Mouse (Mus musculus) limb, embryonic 14.5 days (tissue): ENCODE results near the gene Ccdc171. TPM values are rescaled to one million over a fixed set of nuclear protein-coding genes. Genes with fewer than 3 reads are reported as not detected.

Experiments used
- ATAC-seq: fragments of 200-750 bp; cut with Nextera tagmentation; 2 replicates; pipeline ENCODE4 v1.8.0; 2017; ENCODE audit warnings: low read depth, moderate number of reproducible peaks, moderate TSS enrichment; ENCODE audit not compliant: low FRiP score
- DNase-seq: peaks from one replicate; pipeline ENCODE4 v3.0.0-alpha.2; 2015; ENCODE audit warnings: low spot score
- H3K27ac ChIP-seq: fragments of 300-500 bp; sonication (generic); replicated peaks from 2 replicates; pipeline ENCODE4 v1.5.1; 2014; ENCODE audit warnings: low read depth, mild to moderate bottlenecking, low read length, moderate library complexity, mixed read lengths
- H3K27me3 ChIP-seq: fragments of 300-500 bp; sonication (generic); 2 replicates; pipeline ENCODE4 v1.6.1; 2014; ENCODE audit warnings: low read length, mixed read lengths; ENCODE audit not compliant: control insufficient read depth, insufficient read depth
- H3K36me3 ChIP-seq: fragments of 300-500 bp; sonication (generic); 2 replicates; pipeline ENCODE4 v1.6.1; 2014; ENCODE audit warnings: mild to moderate bottlenecking, low read length, moderate library complexity, mixed read lengths; ENCODE audit not compliant: control insufficient read depth, insufficient read depth
- H3K4me1 ChIP-seq: fragments of 300-500 bp; sonication (generic); 2 replicates; pipeline ENCODE4 v1.6.1; 2014; ENCODE audit warnings: antibody characterized with exemption, low read length, mixed read lengths; ENCODE audit not compliant: control insufficient read depth, insufficient read depth
- H3K4me2 ChIP-seq: fragments of 300-500 bp; sonication (generic); replicated peaks from 2 replicates; pipeline ENCODE4 v1.6.1; 2014; ENCODE audit warnings: low read depth, mild to moderate bottlenecking, low read length, moderate library complexity; ENCODE audit not compliant: severe bottlenecking
- H3K4me3 ChIP-seq: fragments of 300-500 bp; sonication (generic); replicated peaks from 2 replicates; pipeline ENCODE4 v1.5.1; 2014; ENCODE audit warnings: low read length
- H3K9ac ChIP-seq: fragments of 300-500 bp; sonication (generic); 2 replicates; pipeline ENCODE4 v1.6.1; 2014; ENCODE audit warnings: mild to moderate bottlenecking, low read depth, low read length, moderate library complexity; ENCODE audit not compliant: severe bottlenecking
- H3K9me3 ChIP-seq: fragments of 300-500 bp; sonication (generic); 2 replicates; pipeline ENCODE4 v1.6.1; 2016; ENCODE audit warnings: low read length; ENCODE audit not compliant: control insufficient read depth
- POLR2A ChIP-seq: fragments of 200-500 bp; IDR thresholded peaks from 2 replicates; pipeline ENCODE4 v1.8.0; 2012; ENCODE audit warnings: inconsistent platforms, mild to moderate bottlenecking, moderate library complexity, borderline replicate concordance; ENCODE audit not compliant: insufficient read depth, insufficient read length; ENCODE audit errors: extremely low read depth
- WGBS: fragments of 180-500 bp; shearing (Covaris S2); extraction: QIAGEN DNeasy Blood & Tissue Kit; methylation state at CpG from one replicate; pipeline ENCODE4 v1.1.7; 2014; 5-methylcytosine and 5-hydroxymethylcytosine counted together
- polyA plus RNA-seq, 2 experiments: library from polyadenylated mRNA; depleted of rRNA in 1 of 2; stranded (reverse) in 1 of 2; unstranded in 1 of 2; fragments of >200 nt; fragmentation: Nextera tagmentation in 1 of 2; extraction: Ambion mirVana in 1 of 2; gene quantifications; 2 replicates each; pipeline versions ENCODE4 v1.2.1 to v1.2.3; 2012 to 2014

The Ccdc171 gene
- polyA plus RNA-seq, 2 experiments: 4.1 to 5.0 TPM

DNA sequence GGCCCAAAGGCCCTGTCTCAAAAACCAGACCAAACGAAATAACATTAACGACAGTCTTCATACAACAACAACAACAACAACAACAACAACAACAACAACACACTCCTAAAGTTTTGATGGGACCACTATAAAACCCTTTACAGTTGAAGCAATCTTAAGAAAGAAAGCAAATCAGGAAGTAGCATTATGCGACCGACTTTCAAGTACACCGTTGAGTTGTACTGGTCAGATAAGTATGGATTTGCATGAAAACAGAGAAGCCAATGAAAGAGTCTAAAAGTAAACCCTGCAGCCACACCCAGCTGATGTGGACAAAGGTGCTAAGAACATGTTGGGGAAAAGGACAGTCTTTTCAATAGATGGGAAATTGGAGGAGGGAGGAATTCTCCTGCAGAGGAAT is 45.7 kb downstream of the Ccdc171 start:
- WGBS: 89% methylated on average over 5 of the region's 5 CpGs
- no peaks in the 10 kb centered on the region for H3K9me3 ChIP-seq
- no peaks in the 10 kb centered on the region for H3K36me3 ChIP-seq
- no peak overlapping the region for H3K27ac ChIP-seq
- no peak for DNase-seq
- H3K4me2 ChIP-seq: no peak overlapping the region
- ATAC-seq: no peak
- no peaks in the 10 kb centered on the region for H3K27me3 ChIP-seq
- no peak for TF ChIP-seq POLR2A
- no peak overlapping the region for H3K9ac ChIP-seq
- H3K4me1 ChIP-seq: 0 out of 2 replicates have a peak, but pooled peaks cover 2% of the 10 kb centered on the region
- no peak overlapping the region for H3K4me3 ChIP-seq

DNA sequence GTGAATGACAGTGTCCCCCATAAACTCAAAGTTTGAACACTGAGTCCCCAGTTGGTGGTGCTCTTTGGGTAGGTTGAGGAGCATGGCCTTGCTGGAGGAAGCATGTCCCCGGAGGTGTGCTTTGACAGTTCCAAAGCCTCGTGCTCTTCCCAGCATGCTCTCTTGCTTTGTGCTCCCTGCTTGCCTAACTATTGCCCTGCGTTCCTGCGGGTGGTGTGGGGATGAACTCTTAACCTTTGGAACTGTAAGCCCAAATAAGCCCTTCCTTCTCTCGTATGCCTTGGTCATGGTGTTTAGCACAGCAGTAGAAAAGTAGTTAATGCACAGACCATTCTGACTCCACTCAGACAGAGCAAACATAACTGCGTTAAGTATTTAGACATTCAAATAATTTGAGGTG is 47.2 kb downstream of the Ccdc171 start:
- Histone ChIP-seq H3K9ac (no peak overlapping the region), H3K4me1 (0 out of 2 replicates have a peak, but pooled peaks cover 2% of the 10 kb centered on the region), H3K4me2 (no peak overlapping the region), H3K27me3 (no peaks in the 10 kb centered on the region), H3K9me3 (no peaks in the 10 kb centered on the region), H3K27ac (no peak overlapping the region), H3K4me3 (no peak overlapping the region), H3K36me3 (no peaks in the 10 kb centered on the region)
- WGBS: 68% methylated on average over 6 of the region's 6 CpGs
- DNase-seq (no peak), ATAC-seq (no peak)
- no peak for TF ChIP-seq POLR2A

DNA sequence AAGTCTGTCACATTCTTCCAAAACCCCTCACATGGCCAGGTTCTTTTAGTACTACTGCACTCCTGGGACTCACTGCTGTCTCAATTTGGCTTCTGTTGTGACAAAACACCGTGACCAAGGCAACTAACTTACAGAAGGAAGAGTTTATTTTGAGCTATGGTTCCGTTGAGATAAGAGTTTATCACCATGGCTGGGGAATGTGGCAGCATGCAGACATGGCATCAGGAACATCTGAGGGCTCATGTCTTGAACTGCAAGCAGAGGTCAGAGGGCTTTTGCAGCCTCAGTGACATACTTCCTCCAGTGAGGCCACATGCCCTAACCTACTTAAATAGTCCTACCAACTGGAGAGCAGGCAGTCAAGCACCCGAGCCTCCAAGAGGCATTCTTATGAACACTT is 51.0 kb downstream of the Ccdc171 start:
- Histone ChIP-seq H3K9me3 (no peaks in the 10 kb centered on the region), H3K27me3 (no peaks in the 10 kb centered on the region), H3K4me3 (no peak overlapping the region), H3K27ac (no peak overlapping the region), H3K4me1 (no peaks in the 10 kb centered on the region), H3K36me3 (no peaks in the 10 kb centered on the region), H3K4me2 (no peak overlapping the region), H3K9ac (no peak overlapping the region)
- DNase-seq (no peak), ATAC-seq (no peak)
- TF ChIP-seq POLR2A: no peak
- WGBS: 59% methylated on average over 3 of the region's 3 CpGs

DNA sequence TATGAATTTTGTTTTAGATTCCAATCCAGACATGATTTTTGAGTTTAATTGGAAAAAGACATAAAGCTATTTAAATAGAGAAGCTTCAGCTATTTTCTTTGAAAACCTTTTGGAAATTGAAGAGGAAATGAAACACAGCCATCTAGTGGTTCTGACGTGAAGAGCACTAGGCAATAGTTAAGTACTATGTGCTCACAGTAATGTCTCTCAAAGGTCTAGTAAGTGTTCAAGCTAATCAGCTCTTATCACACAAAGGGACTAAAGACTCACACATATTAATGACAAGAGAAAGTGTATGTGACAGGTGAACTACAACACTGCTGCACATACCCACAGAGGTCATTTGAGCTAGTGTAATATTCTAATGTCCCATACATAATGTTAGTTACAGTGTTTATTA is 54.8 kb downstream of the Ccdc171 start:
- DNase-seq: peak; percentile 22
- Histone ChIP-seq H3K4me2 (no peak overlapping the region), H3K27ac (no peak overlapping the region), H3K9ac (no peak overlapping the region), H3K36me3 (no peaks in the 10 kb centered on the region), H3K27me3 (no peaks in the 10 kb centered on the region), H3K4me3 (no peak overlapping the region), H3K9me3 (no peaks in the 10 kb centered on the region), H3K4me1 (no peaks in the 10 kb centered on the region)
- 15% methylated on average over 1 of the region's 1 CpGs for WGBS
- no peak for TF ChIP-seq POLR2A
- ATAC-seq: no peak

DNA sequence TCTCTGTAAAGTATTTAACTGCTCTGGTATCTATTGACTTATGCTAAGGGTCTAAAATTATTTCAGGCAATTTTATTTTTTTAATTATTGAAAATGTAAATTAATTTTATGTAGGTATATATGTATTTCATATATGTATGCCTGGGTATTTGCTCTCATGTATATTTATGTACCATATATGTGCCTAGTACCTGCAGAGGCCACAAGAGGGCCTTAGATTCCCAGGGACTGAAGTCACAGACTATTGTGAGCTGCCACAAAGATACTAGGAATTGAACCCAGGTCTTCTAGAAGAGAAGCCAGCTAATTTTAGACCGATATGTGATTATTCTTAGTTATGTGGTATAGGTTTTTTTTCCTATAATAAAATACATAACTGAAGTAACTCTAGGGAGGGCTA is 62.2 kb downstream of the Ccdc171 start:
- Histone ChIP-seq H3K4me1 (no peaks in the 10 kb centered on the region), H3K4me2 (no peak overlapping the region), H3K36me3 (no peaks in the 10 kb centered on the region), H3K9ac (no peak overlapping the region), H3K27me3 (no peaks in the 10 kb centered on the region), H3K9me3 (no peaks in the 10 kb centered on the region), H3K27ac (no peak overlapping the region), H3K4me3 (no peak overlapping the region)
- no peak for DNase-seq
- no peak for TF ChIP-seq POLR2A
- WGBS: 97% methylated on average over 1 of the region's 1 CpGs
- ATAC-seq: no peak

DNA sequence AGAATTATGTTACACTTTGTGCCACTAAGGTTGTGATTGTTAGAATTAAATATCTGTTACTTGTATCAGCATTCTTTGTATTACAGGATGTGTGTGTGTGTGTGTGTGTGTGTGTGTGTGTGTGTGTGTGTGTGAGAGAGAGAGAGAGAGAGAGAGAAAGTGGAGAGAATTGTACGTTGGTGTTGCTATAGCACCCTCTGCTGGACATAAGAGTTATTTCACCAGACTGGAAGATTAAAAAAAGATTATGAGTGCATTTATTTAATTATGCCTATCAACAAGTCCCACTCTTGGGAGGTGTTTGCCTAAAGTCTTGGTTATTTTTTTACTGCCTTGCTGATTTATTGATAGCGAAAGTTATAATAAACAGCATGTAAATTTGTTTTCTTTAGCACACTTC is 71.1 kb downstream of the Ccdc171 start:
- H3K36me3 ChIP-seq: no peaks in the 10 kb centered on the region
- DNase-seq: peak; percentile 55
- no peak overlapping the region for H3K4me3 ChIP-seq
- H3K4me2 ChIP-seq: no peak overlapping the region
- H3K27me3 ChIP-seq: no peaks in the 10 kb centered on the region
- WGBS: 20% methylated on average over 2 of the region's 2 CpGs
- H3K9ac ChIP-seq: no peak overlapping the region
- H3K4me1 ChIP-seq: no peaks in the 10 kb centered on the region
- H3K27ac ChIP-seq: no peak overlapping the region
- no peak for ATAC-seq
- H3K9me3 ChIP-seq: no peaks in the 10 kb centered on the region
- TF ChIP-seq POLR2A: no peak
